Mouse (Mus musculus) brain, embryonic 14.5 days (tissue): ENCODE measurements around the gene Tmtc1.

Source experiments
- CTCF ChIP-seq: fragments of 200-500 bp; IDR thresholded peaks from 2 replicates; pipeline ENCODE4 v1.5.1; 2012; ENCODE audit warnings: inconsistent platforms, mild to moderate bottlenecking, moderate library complexity, borderline replicate concordance; ENCODE audit not compliant: insufficient read depth, insufficient read length; ENCODE audit errors: extremely low read depth
- POLR2A ChIP-seq: fragments of 200-500 bp; IDR thresholded peaks from 2 replicates; pipeline ENCODE4 v1.6.1; 2012; ENCODE audit warnings: mild to moderate bottlenecking, inconsistent platforms, borderline replicate concordance; ENCODE audit not compliant: poor library complexity, insufficient read depth, insufficient read length, severe bottlenecking; ENCODE audit errors: extremely low read depth

GRCm38 (mm10) chr6:148478350-148478749 lies 34.2 kb upstream of the Tmtc1 start:
- TF ChIP-seq CTCF (no peak), POLR2A (no peak)
